Comparison of ENCODE assay signal across 8 mouse cellular contexts in the genomic region with DNA sequence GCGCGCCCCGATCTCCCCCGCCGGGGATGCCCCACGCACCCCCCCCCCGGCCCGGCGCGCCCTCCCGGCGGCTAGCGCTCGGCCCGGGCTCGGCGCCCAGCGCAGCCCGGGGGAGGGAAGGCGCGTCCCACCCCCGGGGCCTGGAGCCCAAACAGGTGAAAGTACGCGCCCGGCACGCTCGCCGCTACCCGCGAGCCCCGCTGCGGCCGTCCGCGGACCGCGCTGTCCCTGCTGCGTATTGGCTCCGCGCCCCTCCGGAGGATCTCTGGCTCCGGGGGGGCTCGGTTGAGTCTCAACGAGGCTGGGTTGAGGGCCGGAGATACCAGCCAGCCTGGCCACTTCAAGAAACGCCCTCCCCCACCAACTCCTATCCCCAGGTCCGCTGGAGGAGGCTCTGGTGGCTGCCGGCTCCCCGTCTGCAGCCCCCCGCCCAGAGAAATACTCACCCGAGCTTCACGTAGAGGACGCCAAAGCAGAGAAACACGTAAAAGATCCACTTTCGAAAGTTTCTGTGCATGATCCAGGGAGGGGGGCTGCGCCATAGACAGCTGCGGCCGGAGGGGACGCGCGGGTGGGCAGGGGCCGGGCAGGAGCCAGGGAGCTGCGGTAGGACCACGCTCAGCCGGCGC. TPM values are rescaled to one million over a fixed set of nuclear protein-coding genes. Genes with fewer than 3 reads are reported as not detected.
DNase-seq lines count a peak whose midpoint lies in the region; ATAC-seq and TF ChIP-seq lines count a peak whose summit lies in the region.

No protein-coding gene starts in this region.

- no peak for ATAC-seq in hindbrain, embryonic 11.5 days (ENCODE audit: low FRiP score)
- ATAC-seq in midbrain, embryonic 11.5 days (ENCODE audit: low FRiP score), result 0 out of 2 replicates have a peak, but pooled peaks have one; percentile 1

- TF ChIP-seq POLR2A in ES-Bruce4 (IDR thresholded peaks at IDR 0.05; ENCODE audit: insufficient read depth, low read length), result no peak

- peak overlapping the region; percentile 69 for H3K9ac ChIP-seq in ES-Bruce4 (ENCODE audit: low read depth, poor library complexity, severe bottlenecking)
- H3K9ac ChIP-seq in hindbrain, embryonic 11.5 days (ENCODE audit: low read depth, low read length), result peak overlapping the region; percentile 86
- H3K9ac ChIP-seq in midbrain, embryonic 11.5 days (ENCODE audit: low read length), result peak overlapping the region; percentile 80

- TF ChIP-seq EP300 in ES-Bruce4 (IDR thresholded peaks at IDR 0.05; ENCODE audit: insufficient read depth, low read depth, low read length), result no peak

- WGBS in heart, embryonic 10.5 days, result 2% methylated on average over 45 of the region's 66 CpGs
- WGBS in hindbrain, embryonic 11.5 days, result under 1% methylated on average over 52 of the region's 66 CpGs
- under 1% methylated on average over 41 of the region's 66 CpGs for WGBS in midbrain, embryonic 11.5 days

- TF ChIP-seq CTCF in ES-Bruce4 (IDR thresholded peaks at IDR 0.05; ENCODE audit: low read depth, low read length), result no peak

- 0 out of 2 replicates have a peak overlapping the region, but pooled peaks have one; percentile 36 for H3K27ac ChIP-seq in heart, embryonic 10.5 days
- H3K27ac ChIP-seq in ES-Bruce4 (ENCODE audit: insufficient read depth, low read length), result no peak overlapping the region
- H3K27ac ChIP-seq in hindbrain, embryonic 11.5 days (ENCODE audit: low read depth, low read length), result peak overlapping the region; percentile 82
- H3K27ac ChIP-seq in midbrain, embryonic 11.5 days (ENCODE audit: low read depth, low read length), result peak overlapping the region; percentile 44; the same call in 1 of the 2 replicates

- no peaks in the 10 kb centered on the region for H3K36me3 ChIP-seq in heart, embryonic 10.5 days
- no peaks in the 10 kb centered on the region for H3K36me3 ChIP-seq in ES-Bruce4 (ENCODE audit: control insufficient read depth, insufficient read depth, low read length, poor library complexity, severe bottlenecking)
- no peaks in the 10 kb centered on the region for H3K36me3 ChIP-seq in hindbrain, embryonic 11.5 days (ENCODE audit: control insufficient read depth, insufficient read depth, low read length)
- H3K36me3 ChIP-seq in midbrain, embryonic 11.5 days (ENCODE audit: control insufficient read depth, insufficient read depth, low read length), result no peaks in the 10 kb centered on the region

- no peak for DNase-seq in heart, embryonic 10.5 days (ENCODE audit: low spot score)
- no peak for DNase-seq in heart, adult 18-20 months
- peak; percentile 60 for DNase-seq in hindbrain, embryonic 11.5 days (ENCODE audit: low spot score)
- DNase-seq in midbrain, embryonic 11.5 days (ENCODE audit: low spot score, missing footprints), result peak; percentile 95
- DNase-seq in thymus, postnatal 25 days, result no peak
- DNase-seq in spleen, adult 12 weeks (ENCODE audit: low spot score), result no peak
- DNase-seq in left cerebral cortex, adult 18-20 months (ENCODE audit: low spot score in 2 of 2), result no peak

- peak overlapping the region; percentile 63 for H3K4me3 ChIP-seq in heart, embryonic 10.5 days
- H3K4me3 ChIP-seq in ES-Bruce4 (ENCODE audit: low read depth, low read length), result peak overlapping the region; percentile 55
- H3K4me3 ChIP-seq in hindbrain, embryonic 11.5 days (ENCODE audit: low read depth, low read length), result peak overlapping the region; percentile 75
- peak overlapping the region; percentile 69 for H3K4me3 ChIP-seq in midbrain, embryonic 11.5 days (ENCODE audit: low read depth, low read length)

- no peaks in the 10 kb centered on the region for H3K9me3 ChIP-seq in heart, embryonic 10.5 days
- H3K9me3 ChIP-seq in ES-Bruce4 (replicated peaks; ENCODE audit: control insufficient read depth, insufficient read depth, low read length, poor library complexity, severe bottlenecking), result no peaks in the 10 kb centered on the region
- no peaks in the 10 kb centered on the region for H3K9me3 ChIP-seq in hindbrain, embryonic 11.5 days (ENCODE audit: control insufficient read depth, low read length)
- no peaks in the 10 kb centered on the region for H3K9me3 ChIP-seq in midbrain, embryonic 11.5 days (ENCODE audit: control insufficient read depth, low read length)

- H3K4me1 ChIP-seq in heart, embryonic 10.5 days, result peaks cover 49% of the 10 kb centered on the region
- H3K4me1 ChIP-seq in ES-Bruce4 (ENCODE audit: control insufficient read depth, insufficient read depth, low read length), result no peaks in the 10 kb centered on the region
- H3K4me1 ChIP-seq in hindbrain, embryonic 11.5 days (replicated peaks; ENCODE audit: control insufficient read depth, insufficient read depth, low read length), result peaks cover 18% of the 10 kb centered on the region
- peaks cover 46% of the 10 kb centered on the region for H3K4me1 ChIP-seq in midbrain, embryonic 11.5 days (ENCODE audit: control insufficient read depth, insufficient read depth, low read length)

- H3K4me2 ChIP-seq in hindbrain, embryonic 11.5 days (replicated peaks; ENCODE audit: low read depth, low read length), result peak overlapping the region; percentile 95
- peak overlapping the region; percentile 78 for H3K4me2 ChIP-seq in midbrain, embryonic 11.5 days

- H3K27me3 ChIP-seq in heart, embryonic 10.5 days (ENCODE audit: insufficient read depth, poor library complexity, severe bottlenecking), result peaks cover 99% of the 10 kb centered on the region
- peaks cover 28% of the 10 kb centered on the region for H3K27me3 ChIP-seq in ES-Bruce4 (ENCODE audit: control insufficient read depth, insufficient read depth, low read length, poor library complexity, severe bottlenecking)
- H3K27me3 ChIP-seq in hindbrain, embryonic 11.5 days (ENCODE audit: control insufficient read depth, insufficient read depth, low read length), result peaks cover 61% of the 10 kb centered on the region
- peaks cover 80% of the 10 kb centered on the region for H3K27me3 ChIP-seq in midbrain, embryonic 11.5 days (ENCODE audit: control insufficient read depth, insufficient read depth, low read length)

RNA-seq across cellular contexts. Expression of a gene that starts 1.2 kb away (rescaled TPM):
- 0.97 and 4.3 TPM in 2 replicates for polyA plus RNA-seq in heart, embryonic 10.5 days (2016; fragmentation: Nextera tagmentation; extraction: Ambion mirVana)
- under 1 TPM; 0.10 to 0.28 TPM for total RNA-seq in heart, adult 18-20 months (2021)
- 29.8 and 30.2 TPM in 2 replicates for polyA plus RNA-seq in ES-Bruce4 (2011; ENCODE audit: insufficient read depth, insufficient read length, low read depth, missing spikeins)
- 61.6 and 79.7 TPM in 2 replicates for polyA plus RNA-seq in hindbrain, embryonic 11.5 days (2014; fragmentation: Nextera tagmentation; extraction: Ambion mirVana)
- 38.5 and 44.3 TPM in 2 replicates for polyA plus RNA-seq in midbrain, embryonic 11.5 days (2014; fragmentation: Nextera tagmentation; extraction: Ambion mirVana)
- 10 to 100 TPM; 32.9 to 37.5 TPM for total RNA-seq in left cerebral cortex, adult 18-20 months (2021)

Comparison
In these comparisons a context has a peak if more than half of its experiments do, and no peak if none do; other contexts are left out.
1. DNase-seq: peak in hindbrain, embryonic 11.5 days (single experiment) and midbrain, embryonic 11.5 days (single experiment); none in heart, embryonic 10.5 days (single experiment), heart, adult 18-20 months (0 of 2), thymus, postnatal 25 days (single experiment), spleen, adult 12 weeks (single experiment) and left cerebral cortex, adult 18-20 months (0 of 2).
2. Peak in every context shown above with its lines, with median percentiles within 50 percentile points of each other: H3K4me3 ChIP-seq and H3K9ac ChIP-seq.